ENCODE assay signal across 24 mouse cellular contexts in the genomic region with DNA sequence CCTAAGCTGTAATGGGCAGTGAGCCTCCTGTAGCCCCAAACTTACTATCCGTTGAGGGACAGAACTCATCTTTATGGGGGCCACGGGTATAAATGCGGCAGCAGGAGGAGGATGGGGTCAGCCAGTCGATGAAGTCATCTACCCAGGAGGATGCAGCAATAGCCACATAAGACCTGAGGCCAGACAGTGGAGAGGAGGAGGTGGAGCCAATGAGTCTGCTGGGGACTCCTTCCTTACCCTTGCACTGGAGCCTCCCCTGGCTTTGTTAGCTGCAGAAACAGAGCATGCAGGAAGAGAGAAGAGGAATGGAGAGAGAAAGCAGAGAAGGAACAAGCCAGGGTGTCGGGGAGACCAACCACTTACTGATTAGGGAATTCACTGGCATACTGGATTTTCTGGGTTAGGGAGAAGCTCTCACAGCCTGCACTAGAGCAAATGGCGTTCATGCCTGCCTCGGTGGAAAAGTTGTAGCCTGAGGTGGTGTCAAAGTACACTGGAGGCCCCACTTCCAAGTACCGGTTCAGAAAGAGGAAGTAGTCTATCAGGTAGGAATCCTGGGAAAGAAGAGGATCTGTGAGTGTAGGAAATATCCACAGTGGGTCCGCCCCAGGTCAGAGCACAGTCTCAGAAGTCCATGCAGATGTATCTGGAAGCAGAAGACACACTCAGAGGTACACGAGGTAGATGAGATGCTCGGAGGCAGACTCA. TPM values are rescaled to one million over a fixed set of nuclear protein-coding genes. Genes with fewer than 3 reads are reported as not detected.
"Had no signal": no experiment of that assay in that cellular context is flagged by ENCODE, and none has a peak within 500 bp of the region (broad histone marks: within the 10 kb centered on the region; RNA-seq: fewer than 3 reads in every experiment).

No protein-coding gene starts in this region.

- H3K27ac ChIP-seq: heart, embryonic 10.5 days; hindbrain, embryonic 10.5 days; hindbrain, embryonic 12.5 days; hindbrain, embryonic 15.5 days; hindbrain, postnatal 0 days; layer of hippocampus, adult 2 months; limb, embryonic 10.5 days; limb, embryonic 12.5 days; liver, embryonic 13.5 days; liver, embryonic 15.5 days had no signal

- H3K4me3 ChIP-seq: heart, embryonic 10.5 days; heart, embryonic 12.5 days; hindbrain, embryonic 10.5 days; hindbrain, embryonic 12.5 days; hindbrain, embryonic 15.5 days; layer of hippocampus, adult 2 months; limb, embryonic 10.5 days; limb, embryonic 12.5 days; liver, embryonic 13.5 days; liver, embryonic 15.5 days had no signal

- H3K36me3 ChIP-seq: heart, embryonic 10.5 days; heart, embryonic 12.5 days; hindbrain, embryonic 10.5 days; hindbrain, embryonic 12.5 days; hindbrain, embryonic 15.5 days; limb, embryonic 10.5 days; limb, embryonic 12.5 days; liver, embryonic 13.5 days; liver, embryonic 15.5 days had no signal

- DNase-seq: gastrocnemius, postnatal 14 days; gastrocnemius, postnatal 36 days; heart, adult 18-20 months; heart, postnatal 10 days; heart, postnatal 4 days; kidney, adult 18-20 months; kidney, adult 8-10 months; kidney, postnatal 10 days; kidney, postnatal 25 days; kidney, postnatal 4 days; liver; liver, embryonic 13.5 days had no signal

- H3K9me3 ChIP-seq: heart, embryonic 10.5 days; heart, embryonic 12.5 days; hindbrain, embryonic 10.5 days; hindbrain, embryonic 12.5 days; hindbrain, embryonic 15.5 days; limb, embryonic 10.5 days; limb, embryonic 12.5 days; liver, embryonic 13.5 days; liver, embryonic 15.5 days had no signal

- H3K4me2 ChIP-seq: heart, embryonic 12.5 days; hindbrain, embryonic 12.5 days; hindbrain, embryonic 15.5 days; limb, embryonic 12.5 days; liver, embryonic 11.5 days; liver, embryonic 13.5 days; liver, embryonic 15.5 days had no signal

- H3K4me1 ChIP-seq: hindbrain, embryonic 10.5 days; hindbrain, embryonic 12.5 days; hindbrain, embryonic 15.5 days; limb, embryonic 10.5 days; limb, embryonic 12.5 days; liver, embryonic 13.5 days; liver, embryonic 15.5 days had no signal

- H3K27me3 ChIP-seq: hindbrain, embryonic 15.5 days; limb, embryonic 12.5 days; liver, embryonic 13.5 days; liver, embryonic 15.5 days had no signal

- H3K9ac ChIP-seq: heart, embryonic 12.5 days; hindbrain, embryonic 12.5 days; hindbrain, embryonic 15.5 days; limb, embryonic 12.5 days; liver, embryonic 13.5 days; liver, embryonic 15.5 days had no signal

- ATAC-seq: hindbrain, postnatal 0 days had no signal

RNA-seq across cellular contexts. Expression of gene Npc1l1, which starts 11.6 kb away (rescaled TPM):
- polyA plus RNA-seq: heart, embryonic 12.5 days; heart, embryonic 14.5 days; hindbrain, embryonic 12.5 days; limb, embryonic 12.5 days had no signal

RNA-seq across cellular contexts. Expression of gene A730071L15Rik, which starts 18.5 kb away (rescaled TPM):
- polyA plus RNA-seq: heart, embryonic 12.5 days had no signal
